Mouse (Mus musculus): ENCODE results near the gene Gltp.

The Gltp gene

GRCm38 (mm10) chr5:114690633-114691567, at the start of gene Gltp:
Gene Gltp (minus strand): TSS chr5:114690984.
- peak; percentile 95 to 98 for DNase-seq

DNA sequence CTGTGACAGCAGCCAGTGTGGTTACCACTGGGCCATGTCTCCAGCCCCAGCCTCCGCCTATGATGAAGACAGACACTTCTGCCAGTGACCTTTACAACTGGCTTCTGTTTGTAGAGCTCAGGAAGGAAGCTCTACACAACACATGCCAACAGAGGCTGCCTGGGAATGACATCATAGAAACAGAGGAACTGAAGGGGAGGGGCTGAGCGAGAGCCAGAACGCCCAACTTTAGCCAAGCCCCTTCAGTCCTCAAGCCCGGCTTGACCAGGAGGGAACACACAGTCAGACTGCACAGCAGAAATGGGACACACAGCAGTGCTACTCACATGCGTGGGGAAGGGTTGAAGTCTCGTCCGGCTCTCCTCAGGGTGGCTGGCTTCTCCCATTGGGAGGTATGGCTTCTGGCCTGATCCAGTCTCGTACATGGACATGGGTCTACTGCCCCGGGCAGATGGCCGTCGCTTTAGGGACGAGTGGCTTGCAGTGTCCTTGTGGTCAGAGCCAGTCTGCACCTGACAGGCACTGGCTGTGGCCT, 48.0 kb upstream of the Gltp start:
- DNase-seq, result peak; percentile 71 to 76

DNA sequence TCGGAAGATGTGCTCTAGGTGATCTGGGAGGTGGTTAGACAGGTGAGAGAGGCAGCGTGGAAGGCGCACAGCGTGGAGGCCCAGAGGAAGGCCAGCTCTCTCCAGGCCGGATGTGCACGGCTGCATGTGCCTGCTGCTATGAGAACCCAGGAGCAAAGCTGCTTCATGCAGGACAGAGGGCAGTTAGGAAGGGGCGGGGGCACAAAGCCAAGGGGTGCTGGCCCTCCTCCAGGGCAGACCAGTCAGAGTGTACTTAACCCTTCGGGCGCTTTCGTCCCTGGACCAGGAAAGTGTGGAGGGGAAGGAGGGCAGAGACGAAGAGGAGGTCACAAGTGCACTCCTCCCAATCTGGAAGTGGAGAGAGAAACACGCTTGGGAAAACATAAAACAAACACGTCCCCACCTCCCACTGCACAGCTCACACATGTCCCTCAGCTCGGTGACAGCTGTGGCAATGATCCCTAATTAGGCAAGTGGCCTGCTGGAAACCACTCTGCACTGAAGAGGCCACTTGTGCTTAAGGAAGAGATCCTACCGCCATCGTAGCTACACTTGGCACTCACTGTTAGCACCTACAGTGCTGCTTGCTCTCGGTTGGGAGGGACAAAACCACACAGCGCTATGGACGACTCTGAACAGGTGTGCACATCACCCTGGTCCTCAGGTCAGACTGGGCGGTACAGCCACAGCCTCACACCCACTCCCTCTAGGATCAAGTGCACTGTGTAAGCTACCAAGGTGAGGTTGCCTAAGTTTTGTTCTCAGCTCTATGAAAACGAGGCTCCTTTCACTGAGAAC, 46.5 kb upstream of the Gltp start:
- peak; percentile 59 to 74 for DNase-seq

- no peak for DNase-seq
Measured at GRCm38 (mm10) chr5:114733606-114734005, 42.8 kb upstream of the Gltp start.

- DNase-seq, result peak; percentile 49 to 61
Measured at GRCm38 (mm10) chr5:114731969-114732368, 41.2 kb upstream of the Gltp start.

- peak in 1 of 2 experiments; percentile 33 for DNase-seq
Measured at GRCm38 (mm10) chr5:114731498-114731897, 40.7 kb upstream of the Gltp start.

- DNase-seq, result no peak
Measured at GRCm38 (mm10) chr5:114730129-114730528, 39.3 kb upstream of the Gltp start.

DNA sequence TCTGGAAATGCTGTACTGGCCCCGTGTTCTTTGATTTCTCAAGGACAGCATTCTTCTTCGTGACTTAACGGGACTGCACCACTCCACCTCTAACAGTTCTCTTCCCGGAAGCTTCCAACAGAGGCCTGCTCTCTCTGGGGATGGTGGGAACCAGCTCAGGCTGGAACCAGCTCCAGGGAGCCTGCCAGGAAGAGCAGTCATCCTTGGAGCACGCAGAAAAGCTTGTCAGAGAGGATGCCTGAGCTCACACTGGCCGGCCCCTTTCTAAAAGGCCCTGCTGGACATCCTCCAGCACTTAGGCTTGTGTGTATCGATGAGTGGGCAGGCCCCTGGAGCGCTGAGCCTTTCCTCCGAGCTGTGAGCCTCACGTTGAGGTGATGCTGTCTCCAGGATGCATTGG, 37.4 kb upstream of the Gltp start:
- peak; percentile 29 to 30 for DNase-seq

DNA sequence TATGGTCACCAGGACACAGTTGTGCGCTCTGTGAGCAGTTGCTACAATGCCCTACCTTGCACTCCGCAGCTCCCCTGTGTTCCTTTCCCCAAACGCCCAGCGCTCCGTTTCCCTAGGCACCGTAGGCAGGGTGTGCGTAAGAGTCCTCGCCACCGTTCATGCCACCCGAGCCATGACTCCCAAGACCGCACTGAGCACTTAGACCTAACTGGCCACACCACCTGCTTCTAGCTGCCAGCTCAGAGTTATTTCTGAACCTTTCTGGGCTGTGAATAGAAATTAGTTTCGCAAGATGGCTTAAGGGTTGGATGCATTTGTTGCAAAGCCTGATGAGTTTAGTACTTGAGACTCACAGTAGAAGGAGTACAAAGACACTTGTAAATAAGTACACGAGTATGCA, 32.1 kb upstream of the Gltp start:
- no peak for DNase-seq

- DNase-seq, result no peak
Measured at GRCm38 (mm10) chr5:114721969-114722368, 31.2 kb upstream of the Gltp start.

GRCm38 (mm10) chr5:114720784-114721183, 30.0 kb upstream of the Gltp start:
- DNase-seq, result no peak

- peak; percentile 46 to 58 for DNase-seq
Measured at GRCm38 (mm10) chr5:114719928-114720270, 29.1 kb upstream of the Gltp start.

DNA sequence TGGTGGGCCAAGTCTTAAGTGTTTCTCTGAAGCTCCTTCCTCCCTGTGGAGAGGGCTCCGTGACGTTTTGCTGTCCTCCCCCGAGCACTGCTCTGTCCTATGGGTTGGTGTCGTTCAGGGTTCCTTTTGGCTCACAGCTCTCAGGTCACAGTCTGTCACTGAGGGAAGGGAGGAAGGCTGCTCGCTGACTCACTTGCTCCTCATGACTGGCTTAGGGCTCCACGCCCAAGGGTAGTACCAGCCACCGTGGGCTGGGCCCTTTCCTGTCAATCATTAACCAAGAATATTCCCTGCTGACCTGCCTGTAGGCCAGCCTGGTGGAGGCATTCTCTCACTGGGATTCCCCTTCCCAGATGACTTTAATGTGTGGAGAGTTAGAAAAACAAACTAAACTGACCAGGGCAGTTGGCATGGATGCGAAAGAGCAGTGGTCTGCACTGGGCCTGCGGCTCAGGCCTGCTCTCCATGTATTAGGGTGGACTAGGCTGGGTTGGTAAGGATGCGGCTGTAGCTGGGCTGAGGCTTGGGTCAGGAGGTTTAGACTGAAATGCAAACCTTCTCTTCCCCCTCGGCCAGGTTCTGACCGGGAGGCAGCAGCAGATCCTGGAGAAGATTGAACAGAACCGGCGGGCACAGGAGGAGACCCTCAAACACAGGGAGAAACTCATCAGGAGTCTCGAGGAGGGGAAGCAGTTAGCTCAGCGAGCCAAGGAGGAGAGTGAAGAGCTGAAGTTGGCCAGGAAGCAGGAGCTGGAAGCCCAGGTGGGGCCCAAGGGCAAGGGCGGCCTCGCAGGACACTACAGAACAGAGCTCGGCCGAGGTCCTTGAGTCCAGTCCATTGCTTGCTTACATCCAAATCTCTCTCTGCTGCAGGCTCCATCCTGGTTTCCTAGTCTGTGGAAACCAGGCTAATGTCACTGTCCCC, 28.5 kb upstream of the Gltp start:
- DNase-seq, result peak; percentile 57 to 81

- DNase-seq, result peak; percentile 92 to 94
Measured at GRCm38 (mm10) chr5:114718483-114718882, 27.7 kb upstream of the Gltp start.

GRCm38 (mm10) chr5:114717937-114718336, 27.2 kb upstream of the Gltp start:
- DNase-seq, result no peak

- peak in 1 of 2 experiments; percentile 29 for DNase-seq
Measured at GRCm38 (mm10) chr5:114717292-114717691, 26.5 kb upstream of the Gltp start.

GRCm38 (mm10) chr5:114714551-114714950, 23.8 kb upstream of the Gltp start:
- DNase-seq, result peak in 1 of 2 experiments; percentile 27

- DNase-seq, result no peak
Measured at GRCm38 (mm10) chr5:114709357-114709756, 18.6 kb upstream of the Gltp start.

GRCm38 (mm10) chr5:114708491-114708890, 17.7 kb upstream of the Gltp start:
- DNase-seq, result peak; percentile 64 to 75

DNA sequence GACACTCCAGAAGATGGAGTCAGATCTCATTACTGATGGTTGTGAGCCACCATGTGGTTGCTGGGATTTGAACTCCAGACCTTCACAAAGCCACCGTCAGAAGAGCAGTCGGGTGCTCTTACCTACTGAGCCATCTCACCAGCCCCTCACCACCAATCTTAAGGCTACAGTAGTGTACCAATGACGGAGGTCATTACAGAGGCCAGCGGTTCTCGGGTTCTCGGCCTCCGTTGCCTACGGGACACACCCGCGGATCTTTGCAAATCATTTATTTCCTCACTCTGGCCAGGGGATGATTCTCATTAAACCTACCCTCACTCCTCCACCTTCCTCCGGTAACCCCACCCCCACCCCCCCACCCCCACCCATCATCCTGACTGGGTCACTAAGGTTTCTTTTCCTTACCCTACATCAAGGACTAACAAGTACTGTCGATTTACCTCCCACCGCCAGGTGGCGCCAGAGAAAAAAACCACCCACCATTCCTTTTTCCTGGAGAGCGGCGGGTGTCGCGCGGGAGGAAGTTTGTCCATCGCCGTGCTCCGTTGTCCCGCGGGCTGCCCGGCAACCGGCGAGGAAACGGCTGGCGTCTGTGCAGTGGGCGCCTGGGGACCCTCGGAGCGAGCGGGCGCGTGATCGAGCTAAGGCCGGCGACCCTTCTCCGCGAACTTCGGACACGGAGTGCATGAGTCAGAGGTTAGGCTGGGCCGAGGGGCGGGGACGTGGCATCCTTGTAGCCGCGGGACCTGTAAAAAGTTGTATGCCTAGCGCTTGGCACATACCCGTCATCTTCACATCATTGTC, 16.7 kb upstream of the Gltp start, which contains the start of gene Tchp:
Gene Tchp, plus strand, starts transcription at position 496 of the 804 bp plus-strand sequence.
- DNase-seq, result peak; percentile 97 to 99

All from cerebellum, postnatal 25 days (tissue).